Mouse (Mus musculus) spleen, adult 10 weeks (tissue): ENCODE data around the gene Iapp. TPM values are rescaled to one million over a fixed set of nuclear protein-coding genes. Genes with fewer than 3 reads are reported as not detected.

Experiments used
- polyA plus RNA-seq: library from polyadenylated mRNA; stranded (reverse); fragments of 350-450 nt; fragmentation: Illumina TruSeq; extraction: RNeasy Lipid Tissue Mini Kit (QIAGEN cat#74804); gene quantifications from one replicate; pipeline ENCODE4 v1.2.3, GENCODE M21; 2015; ENCODE audit warnings: low replicate concordance; ENCODE audit not compliant: insufficient read depth

Iapp gene
- not detected for polyA plus RNA-seq

GRCm38 (mm10) chr6:142298098-142298497, at the start of gene Iapp:
Iapp (plus strand) TSS chr6:142298423.

GRCm38 (mm10) chr6:142322881-142323280, 24.7 kb downstream of the Iapp start, which contains the start of gene Slco1a5:
Slco1a5 (minus strand) TSS chr6:142322981.

GRCm38 (mm10) chr6:142345440-142346038, 47.3 kb downstream of the Iapp start, which contains the start of gene Pyroxd1:
Pyroxd1 (plus strand) TSS chr6:142345654.

Other genes with a start within 250 kb of the Iapp start
- gene Slco1a6, start 89.9 kb upstream of the Iapp start, polyA plus RNA-seq, result not detected
- 0.12 TPM for gene Slco1a5, start 24.6 kb downstream of the Iapp start, polyA plus RNA-seq
- gene Pyroxd1, start 47.2 kb downstream of the Iapp start, polyA plus RNA-seq, result 24.1 TPM
- 80.6 TPM for gene Recql, start 88.7 kb downstream of the Iapp start, polyA plus RNA-seq
- gene Golt1b, start 88.8 kb downstream of the Iapp start, polyA plus RNA-seq, result 27.0 TPM
- 2.8 TPM for gene Spx, start 115.0 kb downstream of the Iapp start, polyA plus RNA-seq
- not detected for gene Gys2, start 174.7 kb downstream of the Iapp start, polyA plus RNA-seq
- 12.0 TPM for gene Ldhb, start 209.5 kb downstream of the Iapp start, polyA plus RNA-seq